Mouse (Mus musculus) erythroblast, embryonic 14.5 days (primary cell): Measurements from ENCODE around the gene Tns4. TPM values are rescaled to one million over a fixed set of nuclear protein-coding genes. Genes with fewer than 3 reads are reported as not detected.

Source experiments
- H3K27me3 ChIP-seq: 2 replicates; pipeline ENCODE4 v1.6.1; 2012; ENCODE audit warnings: inconsistent platforms; ENCODE audit not compliant: control insufficient read depth
- H3K36me3 ChIP-seq: 2 replicates; pipeline ENCODE4 v1.6.1; 2012; ENCODE audit warnings: mild to moderate bottlenecking, inconsistent platforms; ENCODE audit not compliant: control insufficient read depth
- H3K4me1 ChIP-seq: 2 replicates; pipeline ENCODE4 v1.6.1; 2012; ENCODE audit warnings: inconsistent platforms; ENCODE audit not compliant: control insufficient read depth
- H3K4me3 ChIP-seq: replicated peaks from 2 replicates; pipeline ENCODE3; 2012; ENCODE audit warnings: moderate library complexity, mild to moderate bottlenecking, inconsistent platforms
- H3K9me3 ChIP-seq: 2 replicates; pipeline ENCODE4 v1.6.1; 2012; ENCODE audit warnings: low read length, inconsistent platforms, mixed read lengths; ENCODE audit not compliant: control insufficient read depth
- GATA1 ChIP-seq: IDR thresholded peaks from 2 replicates; pipeline ENCODE4 v1.6.1; 2012; ENCODE audit warnings: low read length, inconsistent platforms, mixed read lengths
- TAL1 ChIP-seq: IDR thresholded peaks from 3 replicates; pipeline ENCODE4 v1.6.1; 2012; ENCODE audit warnings: low read length, inconsistent platforms, mixed read lengths
- polyA plus RNA-seq: library from polyadenylated mRNA; stranded (reverse); fragments of >175 nt; gene quantifications from 2 replicates; pipeline ENCODE4 v1.2.3, GENCODE M21; 2012

Gene Tns4
- polyA plus RNA-seq, 1 experiment, result not detected

DNA sequence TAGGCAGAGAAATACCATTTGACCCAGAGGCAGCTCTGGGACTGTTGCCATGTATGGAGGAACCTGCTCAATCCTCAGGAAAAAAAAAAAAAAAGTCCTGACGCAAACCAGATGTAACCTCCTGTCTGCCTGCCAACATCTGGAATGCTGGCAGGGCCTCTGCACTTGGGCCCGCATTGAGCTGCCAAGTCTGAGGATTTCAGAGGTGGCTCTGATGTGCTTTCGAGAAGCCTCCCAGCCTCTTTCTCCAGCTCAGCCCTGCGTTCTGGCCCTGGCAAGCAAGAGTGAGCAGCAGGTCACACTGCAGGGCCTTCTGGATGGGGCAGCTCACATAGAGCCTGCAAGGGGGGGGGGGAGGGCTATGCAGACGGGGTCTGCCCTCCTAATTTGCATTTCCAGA lies 42.0 kb downstream of the Tns4 start:
- Histone ChIP-seq H3K4me3 (no peak overlapping the region), H3K27me3 (peaks cover 30% of the 10 kb centered on the region), H3K9me3 (peaks cover under 1% of the 10 kb centered on the region; the same call in 1 of the 2 replicates), H3K4me1 (peaks cover 1% of the 10 kb centered on the region), H3K36me3 (peaks cover 18% of the 10 kb centered on the region; the same call in 1 of the 2 replicates)
- TF ChIP-seq TAL1 (no peak), GATA1 (no peak)

- Histone ChIP-seq H3K27me3 (peaks cover 48% of the 10 kb centered on the region), H3K4me1 (peaks cover 10% of the 10 kb centered on the region), H3K9me3 (peaks cover 11% of the 10 kb centered on the region), H3K4me3 (no peak overlapping the region), H3K36me3 (peaks cover 11% of the 10 kb centered on the region; the same call in 1 of the 2 replicates)
- TF ChIP-seq TAL1 (no peak), GATA1 (no peak)
These were observed 43.8 kb downstream of the Tns4 start for GRCm38 (mm10) chr11:99045159-99045889.

- TF ChIP-seq TAL1 (no peak), GATA1 (no peak)
- H3K9me3 ChIP-seq, result peaks cover 11% of the 10 kb centered on the region
- H3K4me1 ChIP-seq, result peaks cover 11% of the 10 kb centered on the region
- H3K36me3 ChIP-seq, result peaks cover 5% of the 10 kb centered on the region; the same call in 1 of the 2 replicates
- peaks cover 58% of the 10 kb centered on the region for H3K27me3 ChIP-seq
- no peak overlapping the region for H3K4me3 ChIP-seq
These were observed 44.8 kb downstream of the Tns4 start for GRCm38 (mm10) chr11:99044306-99044705.

DNA sequence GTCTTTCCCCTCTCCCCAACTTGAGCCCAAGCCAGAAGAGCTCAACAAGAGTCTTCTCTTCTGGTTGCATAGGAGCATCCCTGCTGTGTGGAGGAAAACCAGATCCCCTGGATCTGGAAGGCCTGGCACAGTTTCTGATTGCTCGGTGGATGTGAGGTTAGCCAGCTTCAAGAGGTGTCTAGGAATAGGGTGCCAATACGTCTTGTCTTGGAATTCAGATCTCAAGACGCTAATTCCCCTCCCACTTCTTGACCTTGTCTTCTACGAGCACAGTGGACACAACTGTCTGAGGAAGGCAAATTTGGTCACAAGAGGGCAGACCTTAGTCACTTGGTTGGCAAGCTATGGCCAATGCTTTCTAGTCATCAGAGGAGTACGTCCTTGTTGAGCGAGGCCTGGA lies 45.5 kb downstream of the Tns4 start:
- no peaks in the 10 kb centered on the region; the same call in 1 of the 2 replicates for H3K36me3 ChIP-seq
- peaks cover 11% of the 10 kb centered on the region for H3K9me3 ChIP-seq
- TF ChIP-seq GATA1, result no peak
- no peak for TF ChIP-seq TAL1
- H3K4me1 ChIP-seq, result peaks cover 11% of the 10 kb centered on the region
- peaks cover 65% of the 10 kb centered on the region for H3K27me3 ChIP-seq
- no peak overlapping the region for H3K4me3 ChIP-seq

DNA sequence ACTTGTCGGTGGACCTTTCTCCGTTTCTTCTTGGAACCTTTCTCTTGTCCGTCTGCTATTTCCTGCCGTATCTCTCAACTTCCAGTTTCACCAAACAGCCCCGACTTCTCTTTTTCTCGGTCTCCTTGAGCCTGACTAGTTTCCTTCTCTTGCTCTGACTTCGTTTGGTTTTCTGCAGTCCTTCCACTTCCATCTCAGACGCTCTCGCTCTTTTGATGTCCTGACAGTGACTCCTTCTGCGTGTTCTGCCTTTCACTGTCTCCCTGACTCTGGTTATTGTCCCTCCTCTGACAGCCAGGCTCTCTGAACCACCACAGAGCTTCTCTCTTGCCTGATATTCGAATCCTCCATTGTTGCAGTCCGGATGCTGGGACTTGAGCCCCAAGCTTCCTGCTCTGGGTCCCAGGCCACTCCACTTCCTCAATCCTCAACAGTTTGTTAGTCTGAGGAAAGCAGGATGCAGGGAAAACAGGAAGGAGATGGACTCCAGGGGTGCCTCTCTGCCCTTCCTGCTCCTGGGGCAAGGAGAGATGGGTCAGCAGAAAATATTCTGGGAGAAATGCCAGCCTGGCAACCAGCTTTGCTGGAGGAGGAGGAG lies 46.2 kb downstream of the Tns4 start:
- Histone ChIP-seq H3K9me3 (peaks cover 11% of the 10 kb centered on the region), H3K4me1 (peaks cover 11% of the 10 kb centered on the region), H3K36me3 (no peaks in the 10 kb centered on the region; the same call in 1 of the 2 replicates), H3K4me3 (peak overlapping the region; percentile 61), H3K27me3 (peaks cover 70% of the 10 kb centered on the region)
- TF ChIP-seq TAL1 (no peak), GATA1 (no peak)

GRCm38 (mm10) chr11:99041841-99042780 lies 47.0 kb downstream of the Tns4 start:
- H3K9me3 ChIP-seq, result peaks cover 11% of the 10 kb centered on the region
- peaks cover 11% of the 10 kb centered on the region for H3K4me1 ChIP-seq
- H3K27me3 ChIP-seq, result peaks cover 77% of the 10 kb centered on the region
- TF ChIP-seq GATA1, result no peak
- no peak for TF ChIP-seq TAL1
- H3K36me3 ChIP-seq, result no peaks in the 10 kb centered on the region
- peak overlapping the region; percentile 61 for H3K4me3 ChIP-seq

- H3K9me3 ChIP-seq, result peaks cover 11% of the 10 kb centered on the region
- TF ChIP-seq GATA1, result no peak
- no peak for TF ChIP-seq TAL1
- peak within 1 kb of the TSS; percentile 61 for H3K4me3 ChIP-seq
- peaks cover 82% of the 10 kb centered on the region for H3K27me3 ChIP-seq
- no peaks in the 10 kb centered on the region for H3K36me3 ChIP-seq
- peaks cover 14% of the 10 kb centered on the region for H3K4me1 ChIP-seq
These were observed 47.9 kb downstream of the Tns4 start, which contains the start of gene Igfbp4 for GRCm38 (mm10) chr11:99041051-99041729. TSS of gene Igfbp4 (plus strand) at chr11:99041244.

- H3K27me3 ChIP-seq, result peaks cover 87% of the 10 kb centered on the region
- H3K36me3 ChIP-seq, result no peaks in the 10 kb centered on the region
- no peak for TF ChIP-seq GATA1
- no peak for TF ChIP-seq TAL1
- peaks cover 11% of the 10 kb centered on the region for H3K9me3 ChIP-seq
- peaks cover 15% of the 10 kb centered on the region for H3K4me1 ChIP-seq
- peak overlapping the region; percentile 61 for H3K4me3 ChIP-seq
These were observed 48.6 kb downstream of the Tns4 start for GRCm38 (mm10) chr11:99040346-99040974.
